Mouse (Mus musculus) stomach, postnatal 0 days (tissue): ENCODE measurements around the gene Elf2.

ENCODE experiments used
- CTCF ChIP-seq: IDR thresholded peaks from 2 replicates; pipeline ENCODE4 v1.5.1; 2016; ENCODE audit warnings: antibody characterized with exemption, low read depth, mild to moderate bottlenecking, moderate library complexity
- EP300 ChIP-seq: optimal IDR thresholded peaks from 2 replicates; pipeline ENCODE3; 2016; ENCODE audit warnings: antibody characterized with exemption

- TF ChIP-seq CTCF (no peak), EP300 (no peak)
Measured at GRCm38 (mm10) chr3:51294251-51294650, 46.2 kb downstream of the Elf2 start.
